Mouse (Mus musculus): ENCODE data around the gene Zfand4.
"Not testable (repeated sequence)": the region's sequence is repeated elsewhere in the genome, so short reads cannot be mapped to it uniquely, and the experiment has no call there.

- TF ChIP-seq POLR2A (IDR thresholded peaks at IDR 0.05; ENCODE audit: low read depth, low read length); CTCF (IDR thresholded peaks at IDR 0.05; ENCODE audit: extremely low read depth, insufficient read depth, insufficient read length, insufficient replicate concordance): not testable (repeated sequence)
Measured at GRCm38 (mm10) chr6:116356311-116356947, 92.4 kb downstream of the Zfand4 start.
